Mouse (Mus musculus) lung, embryonic 16.5 days (tissue): ENCODE data around the gene 2700081O15Rik. TPM values are rescaled to one million over a fixed set of nuclear protein-coding genes. Genes with fewer than 3 reads are reported as not detected.

Source experiments
- ATAC-seq: fragments of 200-750 bp; cut with Nextera tagmentation; 2 replicates; pipeline ENCODE4 v1.8.0; 2017; ENCODE audit warnings: low read depth, mild to moderate bottlenecking, moderate library complexity
- H3K27ac ChIP-seq: fragments of 300-500 bp; sonication (generic); 2 replicates; pipeline ENCODE4 v1.5.1; 2014; ENCODE audit warnings: mild to moderate bottlenecking, control low read depth, low read length
- H3K27me3 ChIP-seq: fragments of 300-500 bp; sonication (generic); 2 replicates; pipeline ENCODE4 v1.6.1; 2014; ENCODE audit warnings: low read depth, low read length, mixed read lengths; ENCODE audit not compliant: control insufficient read depth, insufficient read depth
- H3K36me3 ChIP-seq: fragments of 300-500 bp; sonication (generic); 2 replicates; pipeline ENCODE4 v1.6.1; 2014; ENCODE audit warnings: low read length; ENCODE audit not compliant: control insufficient read depth, insufficient read depth
- H3K4me1 ChIP-seq: fragments of 300-500 bp; sonication (generic); replicated peaks from 2 replicates; pipeline ENCODE4 v1.6.1; 2014; ENCODE audit warnings: low read length, mixed read lengths; ENCODE audit not compliant: control insufficient read depth, insufficient read depth
- H3K4me2 ChIP-seq: fragments of 300-500 bp; sonication (generic); 2 replicates; pipeline ENCODE4 v1.6.1; 2014; ENCODE audit warnings: low read depth, low read length, control low read depth
- H3K4me3 ChIP-seq: fragments of 300-500 bp; sonication (generic); 2 replicates; pipeline ENCODE4 v1.5.1; 2014; ENCODE audit warnings: mild to moderate bottlenecking, low read length, control low read depth
- H3K9ac ChIP-seq: fragments of 300-500 bp; sonication (generic); 2 replicates; pipeline ENCODE4 v1.6.1; 2014; ENCODE audit warnings: low read length, control low read depth
- H3K9me3 ChIP-seq: fragments of 300-500 bp; sonication (generic); 2 replicates; pipeline ENCODE4 v1.6.1; 2016; ENCODE audit warnings: low read length; ENCODE audit not compliant: control insufficient read depth
- WGBS: fragments of 180-500 bp; shearing (Covaris S2); extraction: QIAGEN DNeasy Blood & Tissue Kit; methylation state at CpG from one replicate; pipeline ENCODE4 v1.1.7; 2014; 5-methylcytosine and 5-hydroxymethylcytosine counted together
- microRNA-seq: library from miRNA; unstranded; fragments of <30 nt; microRNA quantifications from one replicate; pipeline ENCODE4, GENCODE M21; 2016
- polyA plus RNA-seq: library from polyadenylated mRNA; unstranded; fragments of >200 nt; fragmentation: Nextera tagmentation; extraction: Ambion mirVana; gene quantifications from 2 replicates; pipeline ENCODE4 v1.2.1, GENCODE M21; 2015

The 2700081O15Rik gene
- polyA plus RNA-seq, 1 experiment from 2014 or later = 5.0 TPM

GRCm38 (mm10) chr19:7458901-7459300, 41.5 kb downstream of the 2700081O15Rik start:
- H3K27me3 ChIP-seq = no peaks in the 10 kb centered on the region
- no peak overlapping the region for H3K9ac ChIP-seq
- ATAC-seq = no peak
- no peak overlapping the region for H3K4me2 ChIP-seq
- H3K9me3 ChIP-seq = no peaks in the 10 kb centered on the region
- H3K4me3 ChIP-seq = no peak overlapping the region
- no peaks in the 10 kb centered on the region for H3K4me1 ChIP-seq
- H3K27ac ChIP-seq = no peak overlapping the region
- no peaks in the 10 kb centered on the region for H3K36me3 ChIP-seq

- no peak for ATAC-seq
- H3K4me1 ChIP-seq = no peaks in the 10 kb centered on the region
- no peak overlapping the region for H3K27ac ChIP-seq
- no peak overlapping the region for H3K9ac ChIP-seq
- H3K27me3 ChIP-seq = no peaks in the 10 kb centered on the region
- H3K4me2 ChIP-seq = no peak overlapping the region
- H3K36me3 ChIP-seq = no peaks in the 10 kb centered on the region
- WGBS = 83% methylated on average over 2 of the region's 2 CpGs
- H3K4me3 ChIP-seq = no peak overlapping the region
- H3K9me3 ChIP-seq = no peaks in the 10 kb centered on the region
These were observed 41.9 kb downstream of the 2700081O15Rik start for GRCm38 (mm10) chr19:7459370-7459769.

- Histone ChIP-seq H3K4me3 (no peak overlapping the region), H3K9me3 (no peaks in the 10 kb centered on the region), H3K4me2 (no peak overlapping the region), H3K4me1 (no peaks in the 10 kb centered on the region), H3K27me3 (no peaks in the 10 kb centered on the region), H3K9ac (no peak overlapping the region), H3K27ac (no peak overlapping the region), H3K36me3 (no peaks in the 10 kb centered on the region)
- no peak for ATAC-seq
These were observed 50.5 kb downstream of the 2700081O15Rik start for GRCm38 (mm10) chr19:7467915-7468314.

GRCm38 (mm10) chr19:7470643-7471042, 53.2 kb downstream of the 2700081O15Rik start:
- Histone ChIP-seq H3K9me3 (no peaks in the 10 kb centered on the region), H3K4me3 (no peak overlapping the region), H3K4me2 (no peak overlapping the region), H3K36me3 (no peaks in the 10 kb centered on the region), H3K27ac (no peak overlapping the region), H3K9ac (no peak overlapping the region), H3K27me3 (no peaks in the 10 kb centered on the region), H3K4me1 (no peaks in the 10 kb centered on the region)
- ATAC-seq = no peak
- WGBS = 85% methylated on average over 2 of the region's 2 CpGs

Small RNAs within 50 kb of the gene (microRNA-seq; reads per million reads assigned to microRNA genes)
- not detected for gene Mir6991

Other genes starting within 250 kb of the 2700081O15Rik start
- gene Otub1, start 211.3 kb upstream of the 2700081O15Rik start, polyA plus RNA-seq = 176 and 187 TPM in 2 replicates
- gene Cox8a, start 200.0 kb upstream of the 2700081O15Rik start, polyA plus RNA-seq = 899 and 904 TPM in 2 replicates
- gene Naa40, start 176.4 kb upstream of the 2700081O15Rik start, polyA plus RNA-seq = 54.3 and 56.1 TPM in 2 replicates
- 5.9 and 8.5 TPM in 2 replicates for gene Rcor2, start 150.3 kb upstream of the 2700081O15Rik start, polyA plus RNA-seq
- 33.4 and 35.0 TPM in 2 replicates for gene Mark2, start 75.8 kb upstream of the 2700081O15Rik start, polyA plus RNA-seq
- 24.8 and 25.7 TPM in 2 replicates for gene Spindoc, start 34.6 kb upstream of the 2700081O15Rik start, polyA plus RNA-seq
- gene Rtn3, start 65.7 kb downstream of the 2700081O15Rik start, polyA plus RNA-seq = 123 and 126 TPM in 2 replicates
- gene Atl3, start 76.4 kb downstream of the 2700081O15Rik start, polyA plus RNA-seq = 17.2 and 21.2 TPM in 2 replicates
- 17.1 and 18.0 TPM in 2 replicates for gene Pla2g16, start 139.8 kb downstream of the 2700081O15Rik start, polyA plus RNA-seq
- 2.1 and 2.2 TPM in 2 replicates for gene Lgals12, start 189.6 kb downstream of the 2700081O15Rik start, polyA plus RNA-seq
- gene Hrasls5, start 194.9 kb downstream of the 2700081O15Rik start, polyA plus RNA-seq = 0.20 TPM in 2 replicates